Mouse (Mus musculus): ENCODE measurements around the gene Cdk14. TPM values are rescaled to one million over a fixed set of nuclear protein-coding genes. Genes with fewer than 3 reads are reported as not detected.

Gene Cdk14
- polyA plus RNA-seq, 1 experiment from 2014 or later = 14.4 TPM

- no peak for ATAC-seq (ENCODE audit: insufficient read depth, low FRiP score)
- H3K27me3 ChIP-seq (ENCODE audit: control insufficient read depth, insufficient read depth, low read length) = no peaks in the 10 kb centered on the region
- 85% methylated on average over 11 of the region's 11 CpGs for WGBS
Observed at GRCm38 (mm10) chr5:5032446-5032845, 387.7 kb downstream of the Cdk14 start.

GRCm38 (mm10) chr5:5030431-5030830 is 389.7 kb downstream of the Cdk14 start:
- Histone ChIP-seq H3K27ac (ENCODE audit: low read length) (no peak overlapping the region), H3K27me3 (ENCODE audit: control insufficient read depth, insufficient read depth, low read length) (no peaks in the 10 kb centered on the region), H3K4me1 (ENCODE audit: control insufficient read depth, insufficient read depth, low read length) (no peaks in the 10 kb centered on the region), H3K9me3 (replicated peaks; ENCODE audit: control insufficient read depth, low read length) (no peaks in the 10 kb centered on the region), H3K36me3 (ENCODE audit: control insufficient read depth, insufficient read depth, low read length) (no peaks in the 10 kb centered on the region), H3K4me2 (ENCODE audit: low read depth, low read length) (no peak overlapping the region), H3K4me3 (replicated peaks; ENCODE audit: low read length) (no peak overlapping the region), H3K9ac (ENCODE audit: low read length) (no peak overlapping the region)
- no peak for ATAC-seq (ENCODE audit: insufficient read depth, low FRiP score)
- WGBS = 67% methylated on average over 2 of the region's 2 CpGs

More at GRCm38 (mm10) chr5:5032446-5032845, 387.7 kb downstream of the Cdk14 start:
- H3K9ac ChIP-seq (ENCODE audit: low read length) = no peak overlapping the region
- no peak overlapping the region for H3K4me2 ChIP-seq (ENCODE audit: low read depth, low read length)
- no peaks in the 10 kb centered on the region for H3K4me1 ChIP-seq (ENCODE audit: control insufficient read depth, insufficient read depth, low read length)
- no peaks in the 10 kb centered on the region for H3K9me3 ChIP-seq (replicated peaks; ENCODE audit: control insufficient read depth, low read length)
- H3K36me3 ChIP-seq (ENCODE audit: control insufficient read depth, insufficient read depth, low read length) = no peaks in the 10 kb centered on the region
- H3K27ac ChIP-seq (ENCODE audit: low read length) = no peak overlapping the region
- no peak overlapping the region for H3K4me3 ChIP-seq (replicated peaks; ENCODE audit: low read length)

- Histone ChIP-seq H3K4me3 (replicated peaks; ENCODE audit: low read length) (no peak overlapping the region), H3K36me3 (ENCODE audit: control insufficient read depth, insufficient read depth, low read length) (no peaks in the 10 kb centered on the region), H3K9ac (ENCODE audit: low read length) (no peak overlapping the region), H3K4me1 (ENCODE audit: control insufficient read depth, insufficient read depth, low read length) (no peaks in the 10 kb centered on the region), H3K9me3 (replicated peaks; ENCODE audit: control insufficient read depth, low read length) (no peaks in the 10 kb centered on the region), H3K27me3 (ENCODE audit: control insufficient read depth, insufficient read depth, low read length) (no peaks in the 10 kb centered on the region), H3K4me2 (ENCODE audit: low read depth, low read length) (no peak overlapping the region), H3K27ac (ENCODE audit: low read length) (no peak overlapping the region)
- no peak for ATAC-seq (ENCODE audit: insufficient read depth, low FRiP score)
- WGBS = 86% methylated on average over 3 of the region's 3 CpGs
Observed at GRCm38 (mm10) chr5:5018959-5019358, 401.2 kb downstream of the Cdk14 start.

GRCm38 (mm10) chr5:5018242-5018641 is 401.9 kb downstream of the Cdk14 start:
- no peak overlapping the region for H3K4me2 ChIP-seq (ENCODE audit: low read depth, low read length)
- H3K27me3 ChIP-seq (ENCODE audit: control insufficient read depth, insufficient read depth, low read length) = no peaks in the 10 kb centered on the region
- no peaks in the 10 kb centered on the region for H3K36me3 ChIP-seq (ENCODE audit: control insufficient read depth, insufficient read depth, low read length)
- 72% methylated on average over 2 of the region's 2 CpGs for WGBS
- H3K9me3 ChIP-seq (replicated peaks; ENCODE audit: control insufficient read depth, low read length) = no peaks in the 10 kb centered on the region
- H3K27ac ChIP-seq (ENCODE audit: low read length) = no peak overlapping the region
- no peak overlapping the region for H3K9ac ChIP-seq (ENCODE audit: low read length)
- H3K4me3 ChIP-seq (replicated peaks; ENCODE audit: low read length) = no peak overlapping the region
- no peak for ATAC-seq (ENCODE audit: insufficient read depth, low FRiP score)
- H3K4me1 ChIP-seq (ENCODE audit: control insufficient read depth, insufficient read depth, low read length) = no peaks in the 10 kb centered on the region

- Histone ChIP-seq H3K9me3 (replicated peaks; ENCODE audit: control insufficient read depth, low read length) (no peaks in the 10 kb centered on the region), H3K4me3 (replicated peaks; ENCODE audit: low read length) (no peak overlapping the region), H3K27ac (ENCODE audit: low read length) (no peak overlapping the region), H3K4me1 (ENCODE audit: control insufficient read depth, insufficient read depth, low read length) (no peaks in the 10 kb centered on the region), H3K4me2 (ENCODE audit: low read depth, low read length) (no peak overlapping the region), H3K27me3 (ENCODE audit: control insufficient read depth, insufficient read depth, low read length) (no peaks in the 10 kb centered on the region), H3K36me3 (ENCODE audit: control insufficient read depth, insufficient read depth, low read length) (no peaks in the 10 kb centered on the region), H3K9ac (ENCODE audit: low read length) (no peak overlapping the region)
- ATAC-seq (ENCODE audit: insufficient read depth, low FRiP score) = no peak
- 88% methylated on average over 3 of the region's 3 CpGs for WGBS
Observed at GRCm38 (mm10) chr5:5013783-5014182, 406.3 kb downstream of the Cdk14 start.

- Histone ChIP-seq H3K27ac (ENCODE audit: low read length) (no peak overlapping the region), H3K4me2 (ENCODE audit: low read depth, low read length) (no peak overlapping the region), H3K27me3 (ENCODE audit: control insufficient read depth, insufficient read depth, low read length) (no peaks in the 10 kb centered on the region), H3K9ac (ENCODE audit: low read length) (no peak overlapping the region), H3K36me3 (ENCODE audit: control insufficient read depth, insufficient read depth, low read length) (no peaks in the 10 kb centered on the region), H3K4me3 (replicated peaks; ENCODE audit: low read length) (no peak overlapping the region), H3K9me3 (replicated peaks; ENCODE audit: control insufficient read depth, low read length) (no peaks in the 10 kb centered on the region), H3K4me1 (ENCODE audit: control insufficient read depth, insufficient read depth, low read length) (no peaks in the 10 kb centered on the region)
- WGBS = 71% methylated on average over 7 of the region's 7 CpGs
- ATAC-seq (ENCODE audit: insufficient read depth, low FRiP score) = no peak
Observed at GRCm38 (mm10) chr5:5012521-5013346, 407.4 kb downstream of the Cdk14 start.

GRCm38 (mm10) chr5:5008153-5008745 is 411.9 kb downstream of the Cdk14 start:
- no peaks in the 10 kb centered on the region for H3K27me3 ChIP-seq (ENCODE audit: control insufficient read depth, insufficient read depth, low read length)
- WGBS = 84% methylated on average over 4 of the region's 4 CpGs
- H3K36me3 ChIP-seq (ENCODE audit: control insufficient read depth, insufficient read depth, low read length) = no peaks in the 10 kb centered on the region
- no peak overlapping the region for H3K27ac ChIP-seq (ENCODE audit: low read length)
- ATAC-seq (ENCODE audit: insufficient read depth, low FRiP score) = no peak
- no peaks in the 10 kb centered on the region for H3K9me3 ChIP-seq (replicated peaks; ENCODE audit: control insufficient read depth, low read length)
- no peak overlapping the region for H3K9ac ChIP-seq (ENCODE audit: low read length)
- H3K4me3 ChIP-seq (replicated peaks; ENCODE audit: low read length) = no peak overlapping the region
- no peaks in the 10 kb centered on the region for H3K4me1 ChIP-seq (ENCODE audit: control insufficient read depth, insufficient read depth, low read length)
- no peak overlapping the region for H3K4me2 ChIP-seq (ENCODE audit: low read depth, low read length)

GRCm38 (mm10) chr5:5007489-5008152 is 412.5 kb downstream of the Cdk14 start:
- Histone ChIP-seq H3K27ac (ENCODE audit: low read length) (no peak overlapping the region), H3K4me1 (ENCODE audit: control insufficient read depth, insufficient read depth, low read length) (no peaks in the 10 kb centered on the region), H3K4me2 (ENCODE audit: low read depth, low read length) (no peak overlapping the region), H3K27me3 (ENCODE audit: control insufficient read depth, insufficient read depth, low read length) (no peaks in the 10 kb centered on the region), H3K36me3 (ENCODE audit: control insufficient read depth, insufficient read depth, low read length) (no peaks in the 10 kb centered on the region), H3K9me3 (replicated peaks; ENCODE audit: control insufficient read depth, low read length) (no peaks in the 10 kb centered on the region), H3K4me3 (replicated peaks; ENCODE audit: low read length) (no peak overlapping the region), H3K9ac (ENCODE audit: low read length) (no peak overlapping the region)
- WGBS = 81% methylated on average over 15 of the region's 15 CpGs
- ATAC-seq (ENCODE audit: insufficient read depth, low FRiP score) = no peak

- H3K9ac ChIP-seq (ENCODE audit: low read length) = no peak overlapping the region
- WGBS = 71% methylated on average over 1 of the region's 1 CpGs
- no peak for ATAC-seq (ENCODE audit: insufficient read depth, low FRiP score)
Observed at GRCm38 (mm10) chr5:5005633-5006032, 414.5 kb downstream of the Cdk14 start.

More at GRCm38 (mm10) chr5:5005633-5006032, 414.5 kb downstream of the Cdk14 start:
- Histone ChIP-seq H3K9me3 (replicated peaks; ENCODE audit: control insufficient read depth, low read length) (no peaks in the 10 kb centered on the region; the same call in 1 of the 2 replicates), H3K27me3 (ENCODE audit: control insufficient read depth, insufficient read depth, low read length) (no peaks in the 10 kb centered on the region), H3K4me3 (replicated peaks; ENCODE audit: low read length) (no peak overlapping the region), H3K27ac (ENCODE audit: low read length) (no peak overlapping the region), H3K4me1 (ENCODE audit: control insufficient read depth, insufficient read depth, low read length) (no peaks in the 10 kb centered on the region), H3K36me3 (ENCODE audit: control insufficient read depth, insufficient read depth, low read length) (no peaks in the 10 kb centered on the region), H3K4me2 (ENCODE audit: low read depth, low read length) (no peak overlapping the region)

Measured in stomach, embryonic 16.5 days (tissue).